In genomic region chr19:5455568-5455967, GRCm38 (mm10) we compare ENCODE assay signal across 8 mouse cellular contexts. TPM values are rescaled to one million over a fixed set of nuclear protein-coding genes. Genes with fewer than 3 reads are reported as not detected.
DNase-seq lines count a peak whose midpoint lies in the region; ATAC-seq lines count a peak whose summit lies in the region.
"Had no signal": no experiment of that assay in that cellular context is flagged by ENCODE, and none has a peak within 500 bp of the region (broad histone marks: within the 10 kb centered on the region; RNA-seq: fewer than 3 reads in every experiment).

No protein-coding gene starts in this region.

- DNase-seq in lung, postnatal 14 days, result no peak
- no peak for DNase-seq in forebrain, embryonic 14.5 days (ENCODE audit: low spot score)
- no peak for DNase-seq in ovary, adult 18-20 months (ENCODE audit: low spot score)

- ATAC-seq in lung, embryonic 16.5 days (ENCODE audit: low read depth), result no peak
- no peak for ATAC-seq in forebrain, embryonic 14.5 days
- no peak for ATAC-seq in limb, embryonic 15.5 days (ENCODE audit: insufficient number of reproducible peaks, low FRiP score, low TSS enrichment, low read depth)
- no peak for ATAC-seq in stomach, embryonic 16.5 days (ENCODE audit: insufficient read depth, low FRiP score)
- ATAC-seq in cerebellum, adult (ENCODE audit: insufficient number of reproducible peaks, low FRiP score, low TSS enrichment), result no peak
- ATAC-seq: activated CD4-positive, CD25-positive, alpha-beta regulatory T cell, adult 4 months had no signal

- H3K4me2 ChIP-seq in lung, embryonic 16.5 days (ENCODE audit: low read depth, low read length), result peak overlapping the region; percentile 97
- H3K4me2 ChIP-seq in forebrain, embryonic 14.5 days (ENCODE audit: low read length), result peak overlapping the region; percentile 88
- H3K4me2 ChIP-seq in limb, embryonic 15.5 days, result peak overlapping the region; percentile 22; the same call in 1 of the 2 replicates
- H3K4me2 ChIP-seq in stomach, embryonic 16.5 days (ENCODE audit: low read depth, low read length), result peak overlapping the region; percentile 83

- H3K9ac ChIP-seq in lung, embryonic 16.5 days (ENCODE audit: low read length), result peak overlapping the region; percentile 92
- peak overlapping the region; percentile 88 for H3K9ac ChIP-seq in forebrain, embryonic 14.5 days (ENCODE audit: low read length)
- H3K9ac ChIP-seq in limb, embryonic 15.5 days, result 0 out of 2 replicates have a peak overlapping the region, but pooled peaks have one; percentile 71
- H3K9ac ChIP-seq in stomach, embryonic 16.5 days (ENCODE audit: low read length), result peak overlapping the region; percentile 88

- peaks cover 3% of the 10 kb centered on the region; the same call in 1 of the 2 replicates for H3K27me3 ChIP-seq in lung, embryonic 16.5 days (ENCODE audit: control insufficient read depth, insufficient read depth, low read depth, low read length)
- H3K27me3 ChIP-seq in forebrain, embryonic 14.5 days (replicated peaks; ENCODE audit: control insufficient read depth, insufficient read depth, low read length), result no peaks in the 10 kb centered on the region
- peaks cover under 1% of the 10 kb centered on the region; the same call in 1 of the 2 replicates for H3K27me3 ChIP-seq in limb, embryonic 15.5 days
- no peaks in the 10 kb centered on the region for H3K27me3 ChIP-seq in stomach, embryonic 16.5 days (ENCODE audit: control insufficient read depth, insufficient read depth, low read length)

- H3K9me3 ChIP-seq in lung, embryonic 16.5 days (ENCODE audit: control insufficient read depth, low read length), result no peaks in the 10 kb centered on the region
- no peaks in the 10 kb centered on the region for H3K9me3 ChIP-seq in forebrain, embryonic 14.5 days (replicated peaks; ENCODE audit: control insufficient read depth, low read length)
- H3K9me3 ChIP-seq in limb, embryonic 15.5 days, result no peaks in the 10 kb centered on the region
- H3K9me3 ChIP-seq in stomach, embryonic 16.5 days (replicated peaks; ENCODE audit: control insufficient read depth, low read length), result no peaks in the 10 kb centered on the region

- H3K4me1 ChIP-seq in lung, embryonic 16.5 days (replicated peaks; ENCODE audit: control insufficient read depth, insufficient read depth, low read length), result peaks cover 24% of the 10 kb centered on the region
- H3K4me1 ChIP-seq in forebrain, embryonic 14.5 days (ENCODE audit: control insufficient read depth, insufficient read depth, low read length), result peaks cover 24% of the 10 kb centered on the region
- H3K4me1 ChIP-seq in limb, embryonic 15.5 days, result peaks cover 31% of the 10 kb centered on the region
- H3K4me1 ChIP-seq in stomach, embryonic 16.5 days (ENCODE audit: control insufficient read depth, insufficient read depth, low read length), result peaks cover 30% of the 10 kb centered on the region

- WGBS in lung, embryonic 16.5 days, result 55% methylated on average over 8 of the region's 8 CpGs
- 67% methylated on average over 8 of the region's 8 CpGs for WGBS in forebrain, embryonic 14.5 days
- 66% methylated on average over 8 of the region's 8 CpGs for WGBS in limb, embryonic 15.5 days
- WGBS in stomach, embryonic 16.5 days, result 55% methylated on average over 8 of the region's 8 CpGs

- H3K36me3 ChIP-seq in lung, embryonic 16.5 days (ENCODE audit: control insufficient read depth, insufficient read depth, low read length), result peaks cover 4% of the 10 kb centered on the region; the same call in 1 of the 2 replicates
- H3K36me3 ChIP-seq in forebrain, embryonic 14.5 days (ENCODE audit: control insufficient read depth, insufficient read depth, low read length), result peaks cover 3% of the 10 kb centered on the region; the same call in 1 of the 2 replicates
- peaks cover 13% of the 10 kb centered on the region for H3K36me3 ChIP-seq in limb, embryonic 15.5 days
- H3K36me3 ChIP-seq in stomach, embryonic 16.5 days (ENCODE audit: control insufficient read depth, insufficient read depth, low read length), result no peaks in the 10 kb centered on the region

- peak overlapping the region; percentile 92 for H3K4me3 ChIP-seq in lung, embryonic 16.5 days (ENCODE audit: low read length)
- H3K4me3 ChIP-seq in forebrain, embryonic 14.5 days (ENCODE audit: low read depth, low read length), result 0 out of 2 replicates have a peak overlapping the region, but pooled peaks have one; percentile 74
- peak overlapping the region; percentile 73 for H3K4me3 ChIP-seq in limb, embryonic 15.5 days
- peak overlapping the region; percentile 75 for H3K4me3 ChIP-seq in stomach, embryonic 16.5 days (replicated peaks; ENCODE audit: low read length)

- peak overlapping the region; percentile 56 for H3K27ac ChIP-seq in lung, embryonic 16.5 days (ENCODE audit: low read length)
- no peak overlapping the region for H3K27ac ChIP-seq in forebrain, embryonic 14.5 days (ENCODE audit: low read depth, low read length)
- H3K27ac ChIP-seq in limb, embryonic 15.5 days, result no peak overlapping the region
- no peak overlapping the region for H3K27ac ChIP-seq in stomach, embryonic 16.5 days (ENCODE audit: low read length)

RNA-seq across cellular contexts. Expression of gene Ccdc85b, which starts 2.1 kb away (rescaled TPM):
- 7.5 and 7.7 TPM in 2 replicates for polyA plus RNA-seq in lung, embryonic 16.5 days (2015; fragmentation: Nextera tagmentation; extraction: Ambion mirVana)
- 5.9 and 6.4 TPM in 2 replicates for polyA plus RNA-seq in forebrain, embryonic 14.5 days (2014; fragmentation: Nextera tagmentation; extraction: Ambion mirVana)
- 6.6 and 6.9 TPM in 2 replicates for polyA plus RNA-seq in limb, embryonic 15.5 days (2015; fragmentation: Nextera tagmentation; extraction: Ambion mirVana)
- polyA plus RNA-seq in stomach, embryonic 16.5 days (2015; fragmentation: Nextera tagmentation; extraction: Ambion mirVana), result 4.7 and 5.7 TPM in 2 replicates

RNA-seq across cellular contexts. Expression of gene Fibp, which starts 4.8 kb away (rescaled TPM):
- 111 and 119 TPM in 2 replicates for polyA plus RNA-seq in lung, embryonic 16.5 days (2015; fragmentation: Nextera tagmentation; extraction: Ambion mirVana)
- polyA plus RNA-seq in forebrain, embryonic 14.5 days (2014; fragmentation: Nextera tagmentation; extraction: Ambion mirVana), result 153 and 167 TPM in 2 replicates
- 99.3 and 105 TPM in 2 replicates for polyA plus RNA-seq in limb, embryonic 15.5 days (2015; fragmentation: Nextera tagmentation; extraction: Ambion mirVana)
- polyA plus RNA-seq in stomach, embryonic 16.5 days (2015; fragmentation: Nextera tagmentation; extraction: Ambion mirVana), result 98.3 and 102 TPM in 2 replicates

RNA-seq across cellular contexts. Expression of gene Fosl1, which starts 8.2 kb away (rescaled TPM):
- polyA plus RNA-seq in lung, embryonic 16.5 days (2015; fragmentation: Nextera tagmentation; extraction: Ambion mirVana), result not detected in 2 replicates
- polyA plus RNA-seq in forebrain, embryonic 14.5 days (2014; fragmentation: Nextera tagmentation; extraction: Ambion mirVana), result not detected in 2 replicates
- not detected in 2 replicates for polyA plus RNA-seq in limb, embryonic 15.5 days (2015; fragmentation: Nextera tagmentation; extraction: Ambion mirVana)
- not detected in 2 replicates for polyA plus RNA-seq in stomach, embryonic 16.5 days (2015; fragmentation: Nextera tagmentation; extraction: Ambion mirVana)
- polyA plus RNA-seq: activated CD4-positive, CD25-positive, alpha-beta regulatory T cell, adult 4 months had no signal

RNA-seq across cellular contexts. Expression of gene Ctsw, which starts 12.7 kb away (rescaled TPM):
- 2.2 and 3.8 TPM in 2 replicates for polyA plus RNA-seq in lung, embryonic 16.5 days (2015; fragmentation: Nextera tagmentation; extraction: Ambion mirVana)
- 3.4 and 5.3 TPM in 2 replicates for polyA plus RNA-seq in forebrain, embryonic 14.5 days (2014; fragmentation: Nextera tagmentation; extraction: Ambion mirVana)
- polyA plus RNA-seq in limb, embryonic 15.5 days (2015; fragmentation: Nextera tagmentation; extraction: Ambion mirVana), result 0.82 and 1.7 TPM in 2 replicates
- polyA plus RNA-seq in stomach, embryonic 16.5 days (2015; fragmentation: Nextera tagmentation; extraction: Ambion mirVana), result 1.6 and 2.2 TPM in 2 replicates

RNA-seq across cellular contexts. Expression of gene Efemp2, which starts 18.2 kb away (rescaled TPM):
- polyA plus RNA-seq in lung, embryonic 16.5 days (2015; fragmentation: Nextera tagmentation; extraction: Ambion mirVana), result 197 and 200 TPM in 2 replicates
- 25.1 and 29.0 TPM in 2 replicates for polyA plus RNA-seq in forebrain, embryonic 14.5 days (2014; fragmentation: Nextera tagmentation; extraction: Ambion mirVana)
- 221 and 223 TPM in 2 replicates for polyA plus RNA-seq in limb, embryonic 15.5 days (2015; fragmentation: Nextera tagmentation; extraction: Ambion mirVana)
- 156 and 167 TPM in 2 replicates for polyA plus RNA-seq in stomach, embryonic 16.5 days (2015; fragmentation: Nextera tagmentation; extraction: Ambion mirVana)

Comparison
In these comparisons a context has a peak if more than half of its experiments do, and no peak if none do; other contexts are left out.
1. H3K4me2 ChIP-seq: peak in every context shown above with its lines; median percentile 97 in lung, embryonic 16.5 days; 88 in forebrain, embryonic 14.5 days; 83 in stomach, embryonic 16.5 days; 22 in limb, embryonic 15.5 days.